Mouse (Mus musculus): ENCODE results near the gene Hoxd8. TPM values are rescaled to one million over a fixed set of nuclear protein-coding genes. Genes with fewer than 3 reads are reported as not detected.

The Hoxd8 gene
- polyA plus RNA-seq, 1 experiment from 2014 or later, result 0.42 TPM

GRCm38 (mm10) chr2:74727640-74728302 is 23.4 kb downstream of the Hoxd8 start:
- Histone ChIP-seq H3K4me3 (ENCODE audit: low read length) (peak overlapping the region; percentile 36), H3K4me1 (ENCODE audit: control insufficient read depth, insufficient read depth, low read length) (0 out of 2 replicates have a peak, but pooled peaks cover 3% of the 10 kb centered on the region), H3K9ac (ENCODE audit: low read length) (no peak overlapping the region), H3K36me3 (ENCODE audit: control insufficient read depth, insufficient read depth) (no peaks in the 10 kb centered on the region), H3K9me3 (replicated peaks; ENCODE audit: control insufficient read depth, low read length) (no peaks in the 10 kb centered on the region), H3K4me2 (ENCODE audit: low read depth, low read length) (peak overlapping the region; percentile 51), H3K27ac (ENCODE audit: low read length) (no peak overlapping the region), H3K27me3 (ENCODE audit: control insufficient read depth, insufficient read depth, low read length) (peaks cover 93% of the 10 kb centered on the region)
- ATAC-seq (replicated peaks; ENCODE audit: extremely low read depth, insufficient read depth, low FRiP score), result no peak
- 3% methylated on average over 25 of the region's 25 CpGs for WGBS

- no peak overlapping the region for H3K9ac ChIP-seq (ENCODE audit: low read length)
- H3K4me2 ChIP-seq (ENCODE audit: low read depth, low read length), result no peak overlapping the region
- no peaks in the 10 kb centered on the region for H3K36me3 ChIP-seq (ENCODE audit: control insufficient read depth, insufficient read depth)
- 10% methylated on average over 13 of the region's 13 CpGs for WGBS
- 0 out of 2 replicates have a peak, but pooled peaks cover 3% of the 10 kb centered on the region for H3K4me1 ChIP-seq (ENCODE audit: control insufficient read depth, insufficient read depth, low read length)
- no peak overlapping the region for H3K4me3 ChIP-seq (ENCODE audit: low read length)
- H3K27ac ChIP-seq (ENCODE audit: low read length), result no peak overlapping the region
- H3K27me3 ChIP-seq (ENCODE audit: control insufficient read depth, insufficient read depth, low read length), result peaks cover 91% of the 10 kb centered on the region
- H3K9me3 ChIP-seq (replicated peaks; ENCODE audit: control insufficient read depth, low read length), result no peaks in the 10 kb centered on the region
- ATAC-seq (replicated peaks; ENCODE audit: extremely low read depth, insufficient read depth, low FRiP score), result no peak
Measured at GRCm38 (mm10) chr2:74728303-74728680, 23.9 kb downstream of the Hoxd8 start.

- 18% methylated on average over 8 of the region's 8 CpGs for WGBS
- Histone ChIP-seq H3K4me3 (ENCODE audit: low read length) (no peak overlapping the region), H3K27me3 (ENCODE audit: control insufficient read depth, insufficient read depth, low read length) (peaks cover 90% of the 10 kb centered on the region), H3K9ac (ENCODE audit: low read length) (no peak overlapping the region), H3K4me2 (ENCODE audit: low read depth, low read length) (no peak overlapping the region), H3K9me3 (replicated peaks; ENCODE audit: control insufficient read depth, low read length) (no peaks in the 10 kb centered on the region), H3K4me1 (ENCODE audit: control insufficient read depth, insufficient read depth, low read length) (0 out of 2 replicates have a peak, but pooled peaks cover 3% of the 10 kb centered on the region), H3K27ac (ENCODE audit: low read length) (no peak overlapping the region), H3K36me3 (ENCODE audit: control insufficient read depth, insufficient read depth) (no peaks in the 10 kb centered on the region)
- no peak for ATAC-seq (replicated peaks; ENCODE audit: extremely low read depth, insufficient read depth, low FRiP score)
Measured at GRCm38 (mm10) chr2:74730331-74730730, 25.9 kb downstream of the Hoxd8 start.

DNA sequence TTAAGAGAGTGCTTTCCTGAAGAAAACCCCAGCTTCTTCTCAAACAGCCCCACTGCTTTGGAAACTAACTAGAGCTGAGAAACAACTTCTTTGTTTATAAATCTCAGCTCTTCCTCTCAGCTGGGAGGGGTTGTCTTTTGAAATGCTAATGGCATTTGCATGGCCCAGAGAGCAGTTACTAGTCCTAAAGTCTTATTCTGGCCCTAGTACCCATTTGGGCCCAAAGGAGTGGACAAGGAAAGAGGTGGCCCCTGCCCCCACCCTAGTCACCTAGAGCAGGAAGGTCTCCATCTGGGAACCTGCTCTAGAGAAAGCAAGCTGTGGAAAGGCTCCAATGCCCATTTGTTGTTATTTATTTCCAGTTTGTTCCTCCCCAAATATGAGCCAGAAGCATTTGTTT is 26.6 kb downstream of the Hoxd8 start:
- Histone ChIP-seq H3K4me2 (ENCODE audit: low read depth, low read length) (no peak overlapping the region), H3K4me1 (ENCODE audit: control insufficient read depth, insufficient read depth, low read length) (peaks cover 5% of the 10 kb centered on the region; the same call in 1 of the 2 replicates), H3K9me3 (replicated peaks; ENCODE audit: control insufficient read depth, low read length) (no peaks in the 10 kb centered on the region), H3K27ac (ENCODE audit: low read length) (no peak overlapping the region), H3K27me3 (ENCODE audit: control insufficient read depth, insufficient read depth, low read length) (peaks cover 90% of the 10 kb centered on the region), H3K4me3 (ENCODE audit: low read length) (no peak overlapping the region), H3K9ac (ENCODE audit: low read length) (no peak overlapping the region), H3K36me3 (ENCODE audit: control insufficient read depth, insufficient read depth) (no peaks in the 10 kb centered on the region)
- ATAC-seq (replicated peaks; ENCODE audit: extremely low read depth, insufficient read depth, low FRiP score), result no peak

DNA sequence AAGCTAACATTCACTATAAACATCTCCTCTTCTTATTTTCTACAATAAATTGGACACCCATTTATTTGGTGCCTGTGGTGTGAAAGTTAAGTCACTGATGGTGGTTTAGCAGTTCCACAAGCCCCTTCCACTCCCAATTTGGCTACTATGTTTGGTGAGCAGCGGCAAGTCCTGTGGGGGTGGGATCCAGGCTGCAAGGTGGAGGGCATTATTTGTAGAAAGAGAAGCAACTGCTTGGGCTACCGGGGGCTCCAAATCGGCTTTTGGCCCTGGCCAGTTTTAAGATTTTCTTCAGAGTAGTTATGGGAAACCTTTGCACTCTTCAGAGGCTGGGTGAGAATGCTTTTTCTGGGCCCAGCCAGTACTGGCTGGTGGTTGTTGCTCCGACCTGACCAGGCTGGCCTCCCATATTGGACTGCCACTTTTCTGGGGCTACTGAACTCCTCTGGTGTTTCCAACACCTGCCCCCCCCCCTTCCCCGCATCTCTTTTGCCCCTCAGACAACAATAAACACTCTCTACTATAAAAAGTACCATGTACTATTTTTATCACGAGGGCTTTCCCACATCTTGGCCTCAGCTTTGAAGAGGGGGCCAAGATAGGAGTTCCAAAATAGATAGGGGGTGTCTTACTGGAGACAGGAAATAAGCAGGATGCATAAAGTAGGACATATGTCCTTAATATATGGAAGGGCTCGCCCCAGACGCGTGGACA is 27.5 kb downstream of the Hoxd8 start:
- peaks cover 7% of the 10 kb centered on the region; the same call in 1 of the 2 replicates for H3K4me1 ChIP-seq (ENCODE audit: control insufficient read depth, insufficient read depth, low read length)
- 12% methylated on average over 9 of the region's 9 CpGs for WGBS
- no peak overlapping the region for H3K4me3 ChIP-seq (ENCODE audit: low read length)
- peaks cover 91% of the 10 kb centered on the region for H3K27me3 ChIP-seq (ENCODE audit: control insufficient read depth, insufficient read depth, low read length)
- no peak overlapping the region for H3K9ac ChIP-seq (ENCODE audit: low read length)
- ATAC-seq (replicated peaks; ENCODE audit: extremely low read depth, insufficient read depth, low FRiP score), result no peak
- H3K36me3 ChIP-seq (ENCODE audit: control insufficient read depth, insufficient read depth), result no peaks in the 10 kb centered on the region
- H3K9me3 ChIP-seq (replicated peaks; ENCODE audit: control insufficient read depth, low read length), result no peaks in the 10 kb centered on the region
- H3K4me2 ChIP-seq (ENCODE audit: low read depth, low read length), result no peak overlapping the region
- H3K27ac ChIP-seq (ENCODE audit: low read length), result no peak overlapping the region

DNA sequence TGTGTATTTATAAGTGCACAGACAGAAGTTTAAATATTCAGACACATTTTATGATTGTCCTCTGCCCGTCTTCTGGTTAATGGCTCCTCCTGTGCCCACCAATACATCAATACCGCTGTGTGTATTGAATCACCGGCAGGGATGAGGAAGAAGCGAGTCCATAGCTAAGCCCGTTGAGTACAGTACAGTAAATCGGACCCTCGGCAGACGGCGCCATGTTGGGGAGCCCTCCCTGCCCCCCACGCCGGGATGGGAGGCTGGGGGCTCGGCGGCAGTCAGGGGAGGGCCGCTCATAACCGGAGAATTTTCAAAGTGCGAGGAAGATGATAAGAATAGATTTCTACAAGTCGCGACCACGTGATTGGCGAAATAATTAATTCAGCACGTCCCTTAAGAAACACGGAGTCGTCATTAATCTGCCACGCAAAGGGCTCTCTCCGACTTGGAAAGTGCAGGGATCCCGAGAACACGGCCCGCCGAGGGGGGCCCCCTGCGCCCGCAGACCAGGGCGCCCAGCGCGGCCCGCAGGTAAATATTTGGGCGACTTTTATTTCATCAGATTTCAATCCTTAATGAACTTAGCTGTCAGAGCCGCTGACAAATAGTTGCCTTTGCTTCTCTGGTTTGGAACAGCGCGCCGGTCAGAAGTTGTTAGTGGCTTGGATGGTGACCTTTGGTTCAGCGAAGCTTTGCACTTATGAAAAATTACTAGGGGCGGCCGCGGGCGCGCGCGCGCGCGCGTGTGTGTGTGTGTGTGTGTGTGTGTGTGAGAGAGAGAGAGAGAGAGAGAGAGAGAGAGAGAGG is 28.3 kb downstream of the Hoxd8 start:
- no peaks in the 10 kb centered on the region for H3K36me3 ChIP-seq (ENCODE audit: control insufficient read depth, insufficient read depth)
- no peak for ATAC-seq (replicated peaks; ENCODE audit: extremely low read depth, insufficient read depth, low FRiP score)
- peak overlapping the region; percentile 13; the same call in 1 of the 2 replicates for H3K4me3 ChIP-seq (ENCODE audit: low read length)
- no peak overlapping the region for H3K27ac ChIP-seq (ENCODE audit: low read length)
- H3K9ac ChIP-seq (ENCODE audit: low read length), result no peak overlapping the region
- peak overlapping the region; percentile 5; the same call in 1 of the 2 replicates for H3K4me2 ChIP-seq (ENCODE audit: low read depth, low read length)
- H3K4me1 ChIP-seq (ENCODE audit: control insufficient read depth, insufficient read depth, low read length), result peaks cover 4% of the 10 kb centered on the region; the same call in 1 of the 2 replicates
- H3K9me3 ChIP-seq (replicated peaks; ENCODE audit: control insufficient read depth, low read length), result no peaks in the 10 kb centered on the region
- 2% methylated on average over 52 of the region's 52 CpGs for WGBS
- peaks cover 91% of the 10 kb centered on the region for H3K27me3 ChIP-seq (ENCODE audit: control insufficient read depth, insufficient read depth, low read length)

DNA sequence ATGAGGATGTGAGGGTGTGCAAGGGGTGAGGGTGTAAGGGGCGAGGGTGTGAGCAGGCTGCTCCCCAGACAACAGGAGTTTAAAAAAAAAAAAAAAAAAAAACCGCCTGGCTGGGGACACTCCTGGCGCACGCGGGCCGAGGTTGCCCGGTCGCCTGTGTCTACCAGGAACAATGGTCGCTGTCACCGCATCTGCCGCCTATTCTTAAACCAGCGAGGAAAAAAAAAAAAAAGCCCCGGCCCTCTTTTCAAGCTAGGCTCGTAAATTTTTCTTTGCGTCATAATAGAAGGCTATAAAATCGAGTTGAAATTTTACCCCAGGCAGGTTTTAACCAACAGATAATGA is 28.9 kb downstream of the Hoxd8 start:
- peaks cover 91% of the 10 kb centered on the region for H3K27me3 ChIP-seq (ENCODE audit: control insufficient read depth, insufficient read depth, low read length)
- H3K9me3 ChIP-seq (replicated peaks; ENCODE audit: control insufficient read depth, low read length), result no peaks in the 10 kb centered on the region
- H3K9ac ChIP-seq (ENCODE audit: low read length), result no peak overlapping the region
- H3K36me3 ChIP-seq (ENCODE audit: control insufficient read depth, insufficient read depth), result no peaks in the 10 kb centered on the region
- H3K4me2 ChIP-seq (ENCODE audit: low read depth, low read length), result no peak overlapping the region
- no peak overlapping the region for H3K27ac ChIP-seq (ENCODE audit: low read length)
- ATAC-seq (replicated peaks; ENCODE audit: extremely low read depth, insufficient read depth, low FRiP score), result no peak
- H3K4me1 ChIP-seq (ENCODE audit: control insufficient read depth, insufficient read depth, low read length), result peaks cover 4% of the 10 kb centered on the region; the same call in 1 of the 2 replicates
- 3% methylated on average over 16 of the region's 16 CpGs for WGBS
- no peak overlapping the region for H3K4me3 ChIP-seq (ENCODE audit: low read length)

DNA sequence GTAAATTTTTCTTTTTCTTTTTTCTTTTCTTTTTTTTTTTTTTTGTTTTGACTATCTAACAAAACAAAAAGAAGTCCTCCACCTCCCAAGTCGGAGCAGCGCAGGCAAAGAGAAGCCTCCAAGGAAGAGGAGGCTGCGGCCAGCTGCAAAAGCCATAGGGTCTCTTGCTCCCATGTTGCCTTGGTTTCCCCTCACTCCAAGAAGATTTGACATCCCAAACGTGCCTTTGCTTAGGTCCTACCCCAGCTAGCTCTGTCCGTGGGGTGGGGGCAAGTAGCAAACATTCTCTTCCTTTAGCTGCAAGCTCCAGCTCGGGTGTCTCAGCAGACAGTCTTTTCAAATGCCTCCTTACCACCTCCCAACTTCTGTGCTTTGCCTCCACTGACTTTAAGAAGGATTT is 29.4 kb downstream of the Hoxd8 start:
- no peak for ATAC-seq (replicated peaks; ENCODE audit: extremely low read depth, insufficient read depth, low FRiP score)
- Histone ChIP-seq H3K4me3 (ENCODE audit: low read length) (no peak overlapping the region), H3K9me3 (replicated peaks; ENCODE audit: control insufficient read depth, low read length) (no peaks in the 10 kb centered on the region), H3K9ac (ENCODE audit: low read length) (no peak overlapping the region), H3K27me3 (ENCODE audit: control insufficient read depth, insufficient read depth, low read length) (peaks cover 91% of the 10 kb centered on the region), H3K4me1 (ENCODE audit: control insufficient read depth, insufficient read depth, low read length) (peaks cover 4% of the 10 kb centered on the region; the same call in 1 of the 2 replicates), H3K4me2 (ENCODE audit: low read depth, low read length) (no peak overlapping the region), H3K36me3 (ENCODE audit: control insufficient read depth, insufficient read depth) (no peaks in the 10 kb centered on the region), H3K27ac (ENCODE audit: low read length) (no peak overlapping the region)
- 4% methylated on average over 6 of the region's 6 CpGs for WGBS

GRCm38 (mm10) chr2:74734451-74734850 is 30.0 kb downstream of the Hoxd8 start:
- Histone ChIP-seq H3K36me3 (ENCODE audit: control insufficient read depth, insufficient read depth) (no peaks in the 10 kb centered on the region), H3K27me3 (ENCODE audit: control insufficient read depth, insufficient read depth, low read length) (peaks cover 93% of the 10 kb centered on the region), H3K9me3 (replicated peaks; ENCODE audit: control insufficient read depth, low read length) (no peaks in the 10 kb centered on the region), H3K4me1 (ENCODE audit: control insufficient read depth, insufficient read depth, low read length) (peaks cover 4% of the 10 kb centered on the region; the same call in 1 of the 2 replicates), H3K9ac (ENCODE audit: low read length) (no peak overlapping the region), H3K4me3 (ENCODE audit: low read length) (no peak overlapping the region), H3K27ac (ENCODE audit: low read length) (no peak overlapping the region), H3K4me2 (ENCODE audit: low read depth, low read length) (no peak overlapping the region)
- 4% methylated on average over 13 of the region's 13 CpGs for WGBS
- ATAC-seq (replicated peaks; ENCODE audit: extremely low read depth, insufficient read depth, low FRiP score), result no peak
